Mouse (Mus musculus) C2C12 (cell line): ENCODE data around the gene Dync2li1.

Experiments
- CTCF ChIP-seq: IDR thresholded peaks from one replicate; pipeline ENCODE4 v1.5.1; 2011; ENCODE audit not compliant: control insufficient read depth, insufficient read depth, insufficient read length
- MAX ChIP-seq: IDR thresholded peaks from one replicate; pipeline ENCODE4 v1.6.1; 2011; ENCODE audit warnings: mild to moderate bottlenecking, control low read depth
- MYOD1 ChIP-seq: IDR thresholded peaks from one replicate; pipeline ENCODE4 v1.6.1; 2011; ENCODE audit warnings: low read depth; ENCODE audit not compliant: control insufficient read depth, insufficient read length
- MYOG ChIP-seq: IDR thresholded peaks from one replicate; pipeline ENCODE4 v1.6.1; 2011; ENCODE audit not compliant: control insufficient read depth, insufficient read length; ENCODE audit errors: extremely low read depth

DNA sequence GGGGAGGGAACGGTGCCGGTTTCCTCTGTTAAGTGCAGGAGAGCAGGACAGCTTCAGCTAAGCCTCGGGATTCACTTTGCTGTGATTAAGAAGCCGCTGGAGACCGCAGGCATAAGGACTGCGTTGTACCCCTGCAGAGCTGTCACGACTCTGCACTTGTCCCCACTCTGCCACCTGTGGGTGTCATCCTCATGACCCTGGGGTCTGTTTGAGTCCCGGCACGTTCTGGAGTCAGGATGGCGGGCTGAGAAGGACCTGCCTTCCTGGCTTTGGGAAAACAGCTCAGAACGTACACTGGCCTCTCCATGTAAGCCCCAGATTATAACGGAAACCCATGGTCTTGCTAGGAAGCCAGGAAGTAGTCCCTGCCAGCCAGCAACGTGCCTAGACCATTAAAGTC, 19.3 kb upstream of the Dync2li1 start:
- no peak for TF ChIP-seq CTCF
- TF ChIP-seq MYOG = no peak
- no peak for TF ChIP-seq MAX
- no peak for TF ChIP-seq MYOD1
